Mouse (Mus musculus) skeletal muscle tissue, adult 2 months (tissue): ENCODE results near the gene Disc1.

ENCODE experiments used
- DNase-seq: peaks from one replicate; pipeline ENCODE4 v3.0.0-alpha.2; 2012; ENCODE audit warnings: low read depth, low spot score

Gene Disc1

DNA sequence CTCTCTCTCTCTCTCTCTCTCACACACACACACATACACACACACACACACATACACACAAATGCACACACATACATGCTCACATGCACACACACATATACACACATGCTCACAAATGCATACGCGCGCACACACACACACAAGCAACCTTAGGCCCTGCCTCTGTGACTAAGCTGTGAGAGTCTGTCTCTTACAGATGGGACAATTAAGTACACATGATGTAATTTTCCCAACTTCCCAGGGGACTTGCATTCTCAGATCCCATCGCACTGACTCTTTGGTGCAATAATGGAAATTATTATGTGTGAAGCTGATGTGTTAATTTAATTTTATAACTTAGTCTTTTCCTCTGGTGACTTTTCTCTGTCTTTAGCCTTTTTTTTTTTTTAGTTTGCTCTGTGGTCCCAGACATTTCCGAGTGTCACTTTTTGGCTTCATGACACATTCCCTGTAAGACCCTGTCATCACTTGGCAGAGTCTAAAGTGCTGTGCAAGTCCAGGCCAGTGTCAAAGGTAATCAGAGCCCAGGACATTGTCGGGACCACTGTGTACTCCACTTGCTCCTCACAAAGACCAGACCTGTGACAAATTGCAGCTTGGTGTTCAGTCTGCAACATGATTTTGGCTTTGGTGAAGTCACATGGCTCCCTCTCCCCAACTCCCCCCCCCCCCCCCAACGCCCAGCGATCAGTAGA is 205.0 kb downstream of the Disc1 start:
- DNase-seq, result peak; percentile 42

DNA sequence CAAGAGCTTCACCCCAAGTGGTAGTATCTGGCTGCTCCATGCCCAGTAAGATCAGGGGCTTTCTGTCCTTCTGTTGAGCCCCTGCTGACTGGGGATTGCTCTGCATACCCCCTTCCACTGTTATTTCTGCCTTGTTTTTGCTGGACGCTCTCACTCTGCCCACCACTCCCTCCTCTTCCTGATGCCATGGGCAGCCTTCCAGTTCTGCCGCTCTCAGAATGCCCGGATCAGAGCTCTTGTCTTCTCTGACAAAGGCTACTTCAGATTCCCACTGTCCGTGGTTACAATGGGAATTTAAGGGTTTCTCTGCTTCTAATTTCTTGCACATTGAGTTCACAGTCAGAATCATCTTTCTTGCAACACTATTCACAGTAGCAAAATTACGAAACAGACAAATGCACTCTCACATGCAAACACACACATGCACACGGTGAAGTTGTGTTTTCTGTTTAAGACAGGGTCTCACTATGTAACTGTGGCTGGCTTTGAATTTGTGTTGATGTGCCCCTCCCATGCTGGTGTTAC is 214.2 kb downstream of the Disc1 start:
- DNase-seq, result no peak

DNA sequence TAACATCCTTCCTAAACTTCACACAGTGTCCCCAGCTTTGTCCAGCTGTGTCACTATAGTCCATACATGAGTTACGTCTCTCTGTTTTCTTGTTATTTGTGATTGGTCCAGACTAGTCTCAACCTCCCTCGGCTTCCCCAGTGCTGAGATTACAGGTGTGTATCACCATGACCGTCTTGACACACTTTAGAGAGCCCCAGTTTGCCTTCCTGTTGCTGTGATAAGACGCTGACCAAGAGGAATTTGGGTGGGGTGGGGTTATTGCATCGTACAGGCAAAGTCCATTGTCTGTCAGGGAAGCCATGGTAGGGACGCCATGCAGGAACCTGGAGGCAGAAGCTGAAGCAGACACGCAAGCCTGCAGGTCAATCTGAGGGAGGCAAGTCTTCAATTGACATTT is 216.3 kb downstream of the Disc1 start:
- DNase-seq, result no peak

GRCm38 (mm10) chr8:125271357-125271756 is 217.4 kb downstream of the Disc1 start:
- peak; percentile 72 for DNase-seq

DNA sequence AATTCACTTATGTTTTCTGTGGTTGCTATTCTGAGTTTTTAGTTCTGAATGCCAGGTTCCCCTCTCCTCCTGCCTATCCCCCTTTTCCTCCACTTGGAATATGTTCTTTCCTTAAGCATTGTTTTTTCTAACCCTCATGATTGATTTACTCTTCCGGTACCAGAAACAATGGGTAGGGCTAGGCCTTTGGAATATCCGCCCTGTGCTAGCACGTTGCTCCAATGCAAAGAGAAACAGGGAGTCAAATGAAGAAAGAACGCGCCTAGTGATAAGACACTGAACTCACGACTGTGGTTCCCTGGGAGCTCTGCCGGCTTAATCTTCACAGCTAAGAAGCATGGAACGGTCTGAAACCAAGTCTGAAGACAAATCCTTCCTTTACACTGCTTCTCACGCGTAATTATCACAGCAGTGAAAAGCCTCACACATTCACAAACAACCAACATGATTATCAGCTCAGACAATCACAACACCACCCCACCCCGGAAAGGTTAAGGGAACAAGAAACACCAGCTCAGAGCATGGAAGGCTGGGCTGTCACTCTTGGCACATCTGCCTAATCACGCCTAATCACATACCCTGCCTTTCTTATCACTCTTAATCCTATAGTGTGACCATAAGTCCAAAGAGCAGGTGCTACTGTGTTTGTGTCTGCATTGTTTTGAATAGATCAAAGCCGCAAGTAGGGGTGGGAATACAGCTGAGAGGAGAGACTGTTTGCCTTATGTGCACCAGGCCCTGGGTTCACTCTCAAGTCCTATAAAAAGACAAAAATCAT is 218.3 kb downstream of the Disc1 start:
- no peak for DNase-seq

- DNase-seq, result no peak
Observed at GRCm38 (mm10) chr8:125277071-125277682, 223.2 kb downstream of the Disc1 start.

GRCm38 (mm10) chr8:125279156-125279555 is 225.2 kb downstream of the Disc1 start:
- DNase-seq, result no peak

- DNase-seq, result no peak
Observed at GRCm38 (mm10) chr8:125279892-125280291, 225.9 kb downstream of the Disc1 start.

DNA sequence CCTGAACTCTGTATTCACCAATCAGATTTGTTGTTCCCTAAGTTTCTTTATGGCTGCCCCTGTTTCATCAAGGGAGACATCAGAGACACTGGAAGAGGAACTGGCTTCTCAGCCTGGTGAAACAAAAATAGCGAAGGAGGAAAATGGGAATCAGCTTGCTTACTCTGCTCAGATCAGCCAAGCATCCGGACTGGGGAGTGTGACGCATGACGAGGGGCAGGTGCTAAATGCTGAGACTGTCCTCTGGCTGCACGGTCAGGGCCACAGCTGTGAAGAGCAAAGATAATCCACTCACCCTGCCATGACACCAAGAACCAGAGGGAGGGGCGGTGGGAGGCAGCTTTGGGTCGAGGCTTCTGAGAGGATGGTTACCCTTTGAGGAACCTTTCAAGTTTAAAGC is 228.5 kb downstream of the Disc1 start:
- peak; percentile 53 for DNase-seq

DNA sequence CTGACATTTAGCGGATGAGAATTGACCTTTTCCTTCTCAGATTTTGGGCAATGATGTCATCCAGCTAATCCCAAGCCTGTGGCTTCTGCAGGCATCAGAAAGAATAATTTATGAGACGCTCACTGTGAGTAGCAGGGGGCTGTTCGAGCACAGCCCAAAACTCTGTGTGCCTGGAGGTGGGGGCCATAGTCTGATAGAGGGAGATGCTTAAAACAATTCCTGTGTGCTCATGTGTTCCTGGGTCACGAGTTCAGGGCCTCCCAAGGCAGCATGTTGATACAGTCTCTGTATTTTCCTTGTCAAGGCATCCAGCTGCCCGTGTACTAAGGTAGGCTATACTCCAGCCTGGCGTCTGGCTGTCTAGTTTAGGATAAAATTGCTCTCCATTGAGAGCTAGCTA is 229.5 kb downstream of the Disc1 start:
- DNase-seq, result no peak

GRCm38 (mm10) chr8:125284875-125285274 is 230.9 kb downstream of the Disc1 start:
- DNase-seq, result no peak

- DNase-seq, result no peak
Observed at GRCm38 (mm10) chr8:125285391-125285790, 231.4 kb downstream of the Disc1 start.

DNA sequence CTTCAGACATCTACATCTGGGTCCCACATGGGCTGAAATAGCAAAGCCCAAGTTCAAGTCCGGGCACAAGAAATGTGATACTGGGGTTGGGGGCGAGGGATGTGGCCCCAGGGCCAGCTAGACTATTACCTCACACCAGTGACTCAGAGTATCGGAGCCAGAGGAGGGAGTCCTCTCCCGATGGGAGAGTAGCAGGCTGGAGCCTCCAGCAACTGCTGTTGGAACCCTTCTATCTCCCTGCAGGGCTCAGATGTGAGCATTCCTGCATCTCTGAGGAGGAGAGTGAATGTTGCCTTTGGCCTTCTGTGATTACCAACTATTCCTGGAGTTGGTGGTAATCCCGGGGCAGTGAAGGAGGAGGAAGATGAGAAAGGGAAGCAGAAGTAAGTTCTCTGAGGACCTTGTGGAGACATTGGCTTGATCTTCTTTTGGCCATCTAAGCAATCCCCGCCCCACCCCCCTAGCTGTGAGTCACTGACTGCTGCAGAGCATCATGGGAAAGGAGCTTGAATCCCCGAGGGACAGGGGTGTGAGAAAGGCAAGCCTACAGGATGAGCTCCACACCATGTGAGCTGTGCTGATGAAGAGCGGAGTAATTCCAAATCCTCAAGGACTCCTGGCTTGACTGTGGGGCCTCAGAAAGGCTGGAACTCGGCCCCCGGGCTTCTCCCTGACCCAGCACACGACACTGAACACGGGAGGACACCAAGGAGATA is 232.1 kb downstream of the Disc1 start:
- DNase-seq, result peak; percentile 90

GRCm38 (mm10) chr8:125287311-125287710 is 233.3 kb downstream of the Disc1 start:
- no peak for DNase-seq

DNA sequence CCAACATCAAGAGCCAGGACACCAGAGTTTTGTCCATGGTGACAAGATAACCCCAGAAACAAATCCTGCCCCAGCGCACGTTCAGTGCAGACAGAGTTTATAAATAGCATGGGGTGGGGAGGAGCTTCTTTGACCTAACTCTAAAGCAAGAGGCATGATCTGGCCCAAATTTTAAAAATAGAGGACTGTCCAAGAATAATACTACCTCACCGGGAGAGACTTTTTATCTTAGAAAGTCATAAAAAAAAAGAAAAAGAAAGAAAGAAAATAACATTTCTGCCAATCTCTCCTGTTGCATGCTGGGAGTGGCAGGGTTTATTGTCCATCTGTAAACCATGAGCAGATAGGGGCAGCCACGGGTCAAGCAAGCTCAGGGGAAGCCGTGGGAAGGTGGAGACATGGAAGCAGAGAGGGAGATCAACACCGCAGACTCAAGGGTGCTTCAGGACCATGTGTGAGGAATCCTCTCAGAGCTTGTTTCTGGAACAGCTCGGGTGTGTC is 233.9 kb downstream of the Disc1 start:
- no peak for DNase-seq

GRCm38 (mm10) chr8:125291506-125291905 is 237.5 kb downstream of the Disc1 start:
- DNase-seq, result no peak

- no peak for DNase-seq
Observed at GRCm38 (mm10) chr8:125291932-125292717, 238.1 kb downstream of the Disc1 start.

- no peak for DNase-seq
Observed at GRCm38 (mm10) chr8:125292933-125293591, 239.1 kb downstream of the Disc1 start.

GRCm38 (mm10) chr8:125299248-125299647 is 245.3 kb downstream of the Disc1 start:
- no peak for DNase-seq

DNA sequence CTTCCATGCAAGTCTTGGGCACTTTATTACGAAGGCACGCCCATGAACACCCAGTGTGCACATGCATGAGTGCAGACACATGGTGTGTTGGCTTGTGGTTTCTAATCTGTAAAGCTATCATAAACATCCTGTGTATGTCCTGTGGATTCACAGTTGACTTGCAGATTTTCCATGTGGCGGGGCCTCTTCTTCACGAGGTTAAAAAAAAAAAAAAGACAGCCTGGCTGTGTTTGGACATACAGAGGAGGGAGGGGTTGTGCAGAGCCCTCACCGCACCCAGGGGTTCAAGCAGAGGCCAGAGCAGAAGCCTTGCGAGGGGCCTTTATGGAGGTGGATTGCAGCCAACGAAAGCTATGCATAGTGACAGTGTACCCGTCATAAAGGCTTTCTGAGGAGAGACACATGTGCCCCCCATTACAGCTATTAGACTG is 248.0 kb downstream of the Disc1 start:
- DNase-seq, result no peak
